Mouse (Mus musculus) intestine, postnatal 0 days (tissue): ENCODE data around the gene Oas1g. TPM values are rescaled to one million over a fixed set of nuclear protein-coding genes. Genes with fewer than 3 reads are reported as not detected.
"Not testable (repeated sequence)": the region's sequence is repeated elsewhere in the genome, so short reads cannot be mapped to it uniquely, and the experiment has no call there.

Source experiments
- ATAC-seq: fragments of 200-750 bp; cut with Nextera tagmentation; 2 replicates; pipeline ENCODE4 v1.8.0; 2017; ENCODE audit warnings: mild to moderate bottlenecking, moderate TSS enrichment, moderate library complexity
- H3K27ac ChIP-seq: fragments of 300-500 bp; sonication (generic); 2 replicates; pipeline ENCODE4 v1.5.1; 2014; ENCODE audit warnings: mild to moderate bottlenecking, low read depth, low read length, moderate library complexity
- H3K27me3 ChIP-seq: fragments of 300-500 bp; sonication (generic); replicated peaks from 2 replicates; pipeline ENCODE4 v1.6.1; 2014; ENCODE audit warnings: low read length, mixed read lengths; ENCODE audit not compliant: control insufficient read depth, insufficient read depth
- H3K36me3 ChIP-seq: fragments of 300-500 bp; sonication (generic); 2 replicates; pipeline ENCODE4 v1.6.1; 2014; ENCODE audit warnings: mild to moderate bottlenecking, moderate library complexity; ENCODE audit not compliant: control insufficient read depth, insufficient read depth
- H3K4me1 ChIP-seq: fragments of 300-500 bp; sonication (generic); replicated peaks from 2 replicates; pipeline ENCODE4 v1.6.1; 2014; ENCODE audit warnings: antibody characterized with exemption, low read length, mixed read lengths; ENCODE audit not compliant: control insufficient read depth, insufficient read depth
- H3K4me2 ChIP-seq: fragments of 300-500 bp; sonication (generic); replicated peaks from 2 replicates; pipeline ENCODE4 v1.6.1; 2014; ENCODE audit warnings: low read depth, mild to moderate bottlenecking, moderate library complexity
- H3K4me3 ChIP-seq: fragments of 300-500 bp; sonication (generic); 2 replicates; pipeline ENCODE4 v1.5.1; 2014; ENCODE audit warnings: low read depth, low read length
- H3K9ac ChIP-seq: fragments of 300-500 bp; sonication (generic); 2 replicates; pipeline ENCODE4 v1.6.1; 2014; ENCODE audit warnings: mild to moderate bottlenecking, low read depth, low read length
- H3K9me3 ChIP-seq: fragments of 300-500 bp; sonication (generic); 2 replicates; pipeline ENCODE4 v1.6.1; 2016; ENCODE audit warnings: mixed run types; ENCODE audit not compliant: control insufficient read depth
- CTCF ChIP-seq: sonication (generic); IDR thresholded peaks from 2 replicates; pipeline ENCODE4 v1.5.1; 2016; ENCODE audit warnings: low read depth, mild to moderate bottlenecking, control low read depth, antibody characterized with exemption, moderate library complexity
- WGBS: fragments of 180-500 bp; shearing (Covaris S2); extraction: QIAGEN DNeasy Blood & Tissue Kit; methylation state at CpG from one replicate; pipeline ENCODE4 v1.1.7; 2014; 5-methylcytosine and 5-hydroxymethylcytosine counted together
- polyA plus RNA-seq: library from polyadenylated mRNA; unstranded; fragments of >200 nt; fragmentation: Nextera tagmentation; extraction: Ambion mirVana; gene quantifications from 2 replicates; pipeline ENCODE4 v1.2.1, GENCODE M21; 2015

The Oas1g gene
- polyA plus RNA-seq, 1 experiment from 2014 or later: 31.8 TPM

DNA sequence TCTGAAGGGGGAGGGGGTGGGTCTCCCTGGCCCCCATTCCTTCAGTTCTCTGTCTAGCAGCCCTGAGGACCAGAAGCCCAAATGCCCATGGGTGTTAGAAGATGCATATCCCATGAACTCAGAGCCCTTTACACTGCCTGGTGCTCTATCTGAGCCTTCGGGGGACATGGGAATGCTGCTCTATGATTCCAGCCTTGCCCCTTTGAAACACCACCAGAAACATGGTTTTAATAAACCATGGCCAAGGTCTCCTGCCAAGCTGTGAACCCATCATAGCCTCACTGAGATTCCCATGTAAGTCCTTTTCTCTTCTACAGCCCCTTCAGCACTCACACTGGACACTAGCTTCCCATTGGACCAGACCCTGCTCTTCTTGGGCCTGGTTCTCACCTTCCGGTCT is 2.6 kb upstream of the Oas1g start:
- Histone ChIP-seq H3K4me1 (no peaks in the 10 kb centered on the region), H3K9me3 (no peaks in the 10 kb centered on the region), H3K36me3 (no peaks in the 10 kb centered on the region), H3K4me3 (no peak overlapping the region), H3K9ac (no peak overlapping the region), H3K4me2 (no peak overlapping the region), H3K27me3 (no peaks in the 10 kb centered on the region), H3K27ac (no peak overlapping the region)
- TF ChIP-seq CTCF: no peak
- WGBS: 89% methylated on average over 2 of the region's 2 CpGs
- ATAC-seq: no peak

DNA sequence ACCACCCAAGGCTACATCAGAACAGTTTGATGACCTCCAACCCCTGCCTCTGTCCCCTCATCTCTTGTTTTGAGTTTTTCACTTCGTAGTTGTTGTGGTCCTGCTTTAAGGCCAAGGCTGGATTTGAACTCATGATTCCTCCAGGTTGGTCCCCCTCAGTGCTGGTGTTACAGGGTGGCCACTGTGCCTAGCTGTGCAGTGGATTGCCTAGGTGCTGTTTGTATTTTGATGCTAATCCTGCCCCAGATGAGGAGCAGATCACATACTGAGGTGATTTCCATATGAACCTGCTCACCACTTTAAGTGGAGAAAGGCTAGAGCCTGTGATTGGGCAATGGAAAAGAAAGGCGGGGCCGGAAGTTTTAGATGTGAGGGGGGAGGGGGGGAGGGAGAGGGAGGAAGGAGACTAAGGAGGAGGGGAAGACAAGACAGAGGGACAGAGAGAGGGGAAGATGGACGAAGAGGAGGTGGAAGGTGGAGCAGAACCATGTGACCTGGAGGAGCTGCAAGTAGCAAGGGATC is 942 bp upstream of the Oas1g start:
- H3K4me2 ChIP-seq, H3K4me3 ChIP-seq, H3K27ac ChIP-seq, H3K9ac ChIP-seq, H3K9me3 ChIP-seq, ATAC-seq, H3K27me3 ChIP-seq, H3K4me1 ChIP-seq, H3K36me3 ChIP-seq: not testable (repeated sequence)
- 42% methylated on average over 4 of the region's 4 CpGs for WGBS

DNA sequence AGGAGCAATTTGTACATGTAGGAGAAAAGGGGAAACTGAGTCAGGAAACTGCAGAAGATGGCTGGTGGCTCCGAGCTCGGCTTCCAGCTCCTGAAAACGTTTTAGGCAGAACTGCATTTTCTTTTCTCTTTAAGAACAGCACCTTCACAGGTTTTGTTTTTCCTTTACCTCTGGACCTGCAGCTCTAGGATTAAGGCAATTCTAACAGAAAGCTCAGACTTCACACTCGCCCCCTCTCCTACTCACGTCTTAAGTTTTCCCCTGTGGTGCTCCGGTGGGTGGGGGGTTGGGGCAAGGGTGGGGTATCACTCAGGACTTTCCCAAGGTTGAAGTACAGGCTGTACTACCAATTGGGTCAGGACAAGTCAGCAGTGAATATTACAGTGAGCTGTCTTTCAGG is 418 bp upstream of the Oas1g start:
- ATAC-seq: no peak
- Histone ChIP-seq H3K4me2 (peak overlapping the region; percentile 54; the same call in 1 of the 2 replicates), H3K9me3 (no peaks in the 10 kb centered on the region), H3K9ac (no peak overlapping the region), H3K27me3 (no peaks in the 10 kb centered on the region), H3K36me3 (no peaks in the 10 kb centered on the region), H3K4me1 (no peaks in the 10 kb centered on the region), H3K4me3 (peak overlapping the region; percentile 22; the same call in 1 of the 2 replicates), H3K27ac (no peak overlapping the region)
- WGBS: 37% methylated on average over 6 of the region's 6 CpGs
- TF ChIP-seq CTCF: no peak

DNA sequence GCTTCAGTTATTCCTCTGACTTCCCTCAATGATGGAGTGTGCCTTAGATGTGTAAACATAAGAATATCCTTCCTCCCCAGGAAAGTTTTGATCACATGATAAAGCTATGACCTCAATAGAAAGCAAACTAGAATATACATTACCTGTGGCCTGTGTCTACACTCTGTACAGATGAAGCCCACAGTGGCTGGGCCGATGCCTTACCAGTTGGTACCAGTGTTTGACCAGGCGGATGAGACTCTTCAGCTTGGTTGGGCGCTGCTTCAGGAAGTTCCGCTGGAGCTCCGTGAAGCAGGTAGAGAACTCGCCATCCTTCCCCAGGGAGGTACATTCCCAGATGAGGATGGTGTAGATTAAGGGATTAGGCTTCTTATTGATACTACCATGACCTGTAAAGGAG is 5.7 kb downstream of the Oas1g start:
- 94% methylated on average over 6 of the region's 6 CpGs for WGBS
- not testable (repeated sequence) for H3K27ac ChIP-seq, H3K36me3 ChIP-seq, H3K27me3 ChIP-seq, H3K9me3 ChIP-seq, H3K4me3 ChIP-seq, H3K4me2 ChIP-seq, H3K4me1 ChIP-seq, ATAC-seq, H3K9ac ChIP-seq

DNA sequence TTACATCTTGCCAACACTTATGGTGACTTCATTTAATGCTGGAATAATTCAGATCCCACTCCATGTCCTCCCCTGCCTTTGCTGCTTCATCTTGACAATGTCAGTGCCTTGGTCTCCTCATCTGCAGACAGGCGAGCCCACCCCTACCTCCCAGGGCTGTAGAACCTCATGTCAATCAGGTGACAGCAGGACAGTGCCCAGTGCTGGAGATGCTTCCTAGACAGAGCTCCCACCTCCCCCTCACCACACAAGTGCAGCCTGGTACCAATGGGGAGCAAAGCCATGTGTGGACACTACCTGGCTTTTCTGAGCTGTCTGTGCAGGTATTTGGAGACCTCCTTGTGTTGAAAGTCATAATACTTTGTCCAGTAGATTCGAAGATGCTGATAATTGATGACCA is 8.6 kb downstream of the Oas1g start:
- ATAC-seq, H3K4me3 ChIP-seq, H3K4me2 ChIP-seq, H3K9me3 ChIP-seq, H3K27me3 ChIP-seq, H3K36me3 ChIP-seq, H3K27ac ChIP-seq, H3K4me1 ChIP-seq, H3K9ac ChIP-seq: not testable (repeated sequence)
- WGBS: 62% methylated on average over 2 of the region's 2 CpGs

DNA sequence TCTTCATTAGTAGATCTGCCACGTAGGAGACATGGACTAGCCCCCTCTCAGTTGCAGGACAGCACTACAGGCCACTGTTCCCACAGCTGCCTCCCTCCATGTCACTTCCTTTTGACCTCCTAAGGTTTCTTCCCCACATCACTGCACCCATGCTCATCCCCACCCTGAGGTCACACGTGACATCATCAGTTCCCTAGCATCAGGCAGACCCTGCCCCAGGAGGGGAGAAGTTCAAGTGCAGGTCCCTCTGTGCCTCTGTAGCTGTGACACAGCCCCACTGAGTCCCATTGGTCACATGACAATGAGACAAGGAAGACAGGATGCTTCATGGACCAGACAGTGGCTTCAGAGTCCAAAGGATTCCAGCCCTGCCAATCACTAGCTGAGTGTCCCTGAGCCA is 10.0 kb downstream of the Oas1g start:
- H3K36me3 ChIP-seq, H3K4me3 ChIP-seq, H3K4me2 ChIP-seq, H3K9ac ChIP-seq, ATAC-seq, H3K9me3 ChIP-seq, H3K4me1 ChIP-seq, H3K27ac ChIP-seq, H3K27me3 ChIP-seq: not testable (repeated sequence)
- 72% methylated on average over 2 of the region's 2 CpGs for WGBS

DNA sequence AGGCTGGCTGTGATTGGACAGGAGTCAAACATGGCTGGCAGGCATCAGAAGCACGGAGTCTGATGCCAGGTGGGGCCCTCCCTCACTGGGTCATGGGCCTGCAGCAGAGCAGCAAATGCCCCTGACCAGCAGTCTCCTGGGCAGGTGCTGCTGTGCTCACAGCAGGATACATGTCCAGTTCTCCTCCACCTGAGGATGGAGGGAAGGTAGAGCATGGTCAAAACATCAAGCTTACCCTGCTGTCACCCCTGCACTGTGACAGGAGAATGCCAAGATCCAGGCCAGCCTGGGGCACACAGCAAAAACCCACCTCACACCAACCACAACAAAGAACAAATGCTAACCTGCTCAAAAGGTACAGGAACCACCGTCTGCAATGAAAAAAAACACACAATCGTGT is 10.6 kb downstream of the Oas1g start:
- H3K4me2 ChIP-seq, ATAC-seq, H3K27me3 ChIP-seq, H3K36me3 ChIP-seq, H3K4me1 ChIP-seq, H3K4me3 ChIP-seq, H3K9ac ChIP-seq, H3K9me3 ChIP-seq, H3K27ac ChIP-seq: not testable (repeated sequence)
- WGBS: 59% methylated on average over 2 of the region's 3 CpGs
